ENCODE assay signal across 17 mouse cellular contexts in the genomic region with DNA sequence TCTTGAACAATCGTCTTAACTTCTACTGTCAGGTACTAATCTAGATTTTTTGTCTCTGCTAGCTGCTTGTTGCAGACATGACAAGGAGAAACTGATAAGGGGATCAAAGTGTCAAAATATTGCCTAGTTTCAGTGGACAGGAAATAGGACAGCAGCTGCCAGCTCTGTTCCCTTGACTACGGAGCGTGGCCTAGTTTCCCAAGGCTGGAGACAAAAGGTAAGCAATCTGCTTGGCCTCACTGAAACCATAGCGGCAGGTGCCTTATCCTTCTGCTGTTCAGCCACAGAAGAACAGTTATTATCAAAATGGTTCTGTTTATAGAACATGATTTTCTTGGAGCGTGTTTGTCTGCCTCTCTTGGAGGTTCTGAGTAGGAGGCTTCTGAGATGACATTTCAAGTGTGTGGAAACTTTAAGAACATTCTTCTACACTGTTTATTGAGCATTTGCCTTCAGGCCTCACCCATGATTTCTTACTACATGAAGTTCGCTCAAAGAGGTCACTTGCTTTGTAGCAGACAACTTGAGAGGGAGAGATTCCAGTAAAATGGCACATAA.
DNase-seq lines count a peak whose midpoint lies in the region; ATAC-seq and TF ChIP-seq lines count a peak whose summit lies in the region.
"Had no signal": no experiment of that assay in that cellular context is flagged by ENCODE, and none has a peak within 500 bp of the region (broad histone marks: within the 10 kb centered on the region; RNA-seq: fewer than 3 reads in every experiment).

No protein-coding gene starts in this region.

- no peak overlapping the region for H3K9ac ChIP-seq in forebrain, embryonic 15.5 days (replicated peaks)
- H3K9ac ChIP-seq: intestine, embryonic 15.5 days; liver, embryonic 15.5 days; midbrain, embryonic 13.5 days; neural tube, embryonic 12.5 days had no signal

- 75% methylated on average over 6 of the region's 6 CpGs for WGBS in forebrain, embryonic 15.5 days

- H3K4me1 ChIP-seq in forebrain, embryonic 15.5 days: peaks cover 4% of the 10 kb centered on the region; the same call in 1 of the 2 replicates
- H3K4me1 ChIP-seq: hindbrain, embryonic 10.5 days; intestine, embryonic 15.5 days; liver, embryonic 15.5 days; midbrain, embryonic 13.5 days; neural tube, embryonic 12.5 days had no signal

- H3K4me2 ChIP-seq in forebrain, embryonic 15.5 days (replicated peaks): no peak overlapping the region
- H3K4me2 ChIP-seq: intestine, embryonic 15.5 days; liver, embryonic 15.5 days; midbrain, embryonic 13.5 days; neural tube, embryonic 12.5 days had no signal

- no peak for TF ChIP-seq CTCF in layer of hippocampus, adult 2 months (conservative IDR thresholded peaks at IDR 0.05)

- H3K27ac ChIP-seq in layer of hippocampus, adult 2 months: no peak overlapping the region
- H3K27ac ChIP-seq in forebrain, embryonic 15.5 days (replicated peaks): no peak overlapping the region
- H3K27ac ChIP-seq: hindbrain, embryonic 10.5 days; intestine, embryonic 15.5 days; liver, embryonic 15.5 days; midbrain, embryonic 13.5 days; neural tube, embryonic 12.5 days had no signal

- H3K9me3 ChIP-seq in forebrain, embryonic 15.5 days: no peaks in the 10 kb centered on the region
- H3K9me3 ChIP-seq: hindbrain, embryonic 10.5 days; intestine, embryonic 15.5 days; liver, embryonic 15.5 days; midbrain, embryonic 13.5 days; neural tube, embryonic 12.5 days had no signal

- no peaks in the 10 kb centered on the region for H3K36me3 ChIP-seq in forebrain, embryonic 15.5 days
- H3K36me3 ChIP-seq: hindbrain, embryonic 10.5 days; intestine, embryonic 15.5 days; liver, embryonic 15.5 days; midbrain, embryonic 13.5 days; neural tube, embryonic 12.5 days had no signal

- H3K27me3 ChIP-seq in forebrain, embryonic 15.5 days: no peaks in the 10 kb centered on the region
- H3K27me3 ChIP-seq: CH12.LX; intestine, embryonic 15.5 days; liver, embryonic 15.5 days; midbrain, embryonic 13.5 days; neural tube, embryonic 12.5 days had no signal

- peak; percentile 8 to 17 for DNase-seq in layer of hippocampus, postnatal 10 days (ENCODE audit: low spot score in 2 of 2)
- DNase-seq in layer of hippocampus, adult 2 months (ENCODE audit: low spot score in 2 of 2): no peak
- DNase-seq in cerebellum, adult 11-12 months: peak; percentile 11
- DNase-seq in cerebellum, adult 9-11 months: peak; percentile 17
- DNase-seq in right cerebral cortex, adult 18-20 months: peak; percentile 4
- no peak for DNase-seq in urinary bladder, postnatal 10 days (ENCODE audit: low spot score)
- DNase-seq: kidney, postnatal 10 days; lung, postnatal 4 days; spleen, adult 18-20 months had no signal

- H3K4me3 ChIP-seq in layer of hippocampus, adult 2 months: no peak overlapping the region
- H3K4me3 ChIP-seq in forebrain, embryonic 15.5 days: no peak overlapping the region
- H3K4me3 ChIP-seq: hindbrain, embryonic 10.5 days; intestine, embryonic 15.5 days; liver, embryonic 15.5 days; midbrain, embryonic 13.5 days; neural tube, embryonic 12.5 days had no signal

- ATAC-seq in forebrain, embryonic 15.5 days (replicated peaks): no peak
- ATAC-seq in CD4-positive, CD25-positive, alpha-beta regulatory T cell, adult 4 months: no peak
- ATAC-seq: intestine, embryonic 15.5 days; midbrain, embryonic 13.5 days had no signal

Comparison
In these comparisons a context has a peak if more than half of its experiments do, and no peak if none do; other contexts are left out.
1. DNase-seq: peak in layer of hippocampus, postnatal 10 days (2 of 2), cerebellum, adult 11-12 months (single experiment), cerebellum, adult 9-11 months (single experiment) and right cerebral cortex, adult 18-20 months (single experiment); none in layer of hippocampus, adult 2 months (0 of 2) and urinary bladder, postnatal 10 days (single experiment).